Mouse (Mus musculus): ENCODE measurements around the gene Ahdc1.

DNA sequence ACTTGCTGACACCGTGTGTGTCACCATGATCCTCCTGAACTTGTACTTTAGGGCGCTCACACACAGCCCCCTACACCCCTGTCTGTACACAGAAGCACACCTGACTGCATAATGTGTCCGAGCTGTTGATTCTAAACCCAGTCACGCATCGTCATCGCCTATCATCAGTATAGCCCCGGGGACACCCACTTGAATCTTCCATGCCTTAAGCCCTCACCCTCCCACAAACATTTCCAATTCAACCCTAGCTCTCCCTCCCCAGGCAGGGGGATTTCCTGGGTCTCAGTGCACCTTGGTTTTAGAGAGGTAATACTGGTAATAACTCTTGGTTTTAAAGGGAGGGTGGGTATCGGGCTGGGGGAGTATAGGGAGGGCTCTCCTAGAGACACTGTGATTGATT, 37.9 kb upstream of the Ahdc1 start:
- no peak for TF ChIP-seq CTCF (IDR thresholded peaks at IDR 0.05; ENCODE audit: extremely low read depth, insufficient read length, insufficient replicate concordance, low read depth, low read length)
- no peak for TF ChIP-seq POLR2A (IDR thresholded peaks at IDR 0.05; ENCODE audit: low read depth, low read length)
